Mouse (Mus musculus) hindbrain, embryonic 15.5 days (tissue): ENCODE results near the gene Rftn2. TPM values are rescaled to one million over a fixed set of nuclear protein-coding genes. Genes with fewer than 3 reads are reported as not detected.
A peak's percentile ranks its signal among the peaks of the same experiment; 100 is the strongest.

Experiments used
- ATAC-seq: fragments of 200-750 bp; cut with Nextera tagmentation; 2 replicates; pipeline ENCODE4 v1.8.0; 2017; ENCODE audit warnings: low read depth, moderate number of reproducible peaks, moderate TSS enrichment; ENCODE audit not compliant: low FRiP score
- H3K27ac ChIP-seq: fragments of 300-500 bp; sonication (generic); replicated peaks from 2 replicates; pipeline ENCODE4 v1.5.1; 2015; ENCODE audit warnings: mild to moderate bottlenecking, inconsistent platforms
- H3K27me3 ChIP-seq: fragments of 300-500 bp; sonication (generic); 2 replicates; pipeline ENCODE4 v1.6.1; 2015; ENCODE audit warnings: control low read depth, inconsistent platforms
- H3K36me3 ChIP-seq: fragments of 300-500 bp; sonication (generic); 2 replicates; pipeline ENCODE4 v1.6.1; 2015; ENCODE audit warnings: control low read depth, inconsistent platforms
- H3K4me1 ChIP-seq: fragments of 300-500 bp; sonication (generic); replicated peaks from 2 replicates; pipeline ENCODE4 v1.6.1; 2015; ENCODE audit warnings: control low read depth, inconsistent platforms
- H3K4me2 ChIP-seq: fragments of 300-500 bp; sonication (generic); 2 replicates; pipeline ENCODE4 v1.6.1; 2015; ENCODE audit warnings: moderate library complexity, mild to moderate bottlenecking, inconsistent platforms
- H3K4me3 ChIP-seq: fragments of 300-500 bp; sonication (generic); 2 replicates; pipeline ENCODE4 v1.5.1; 2015; ENCODE audit warnings: mild to moderate bottlenecking, inconsistent platforms
- H3K9ac ChIP-seq: fragments of 300-500 bp; sonication (generic); 2 replicates; pipeline ENCODE4 v1.6.1; 2015; ENCODE audit warnings: inconsistent platforms
- H3K9me3 ChIP-seq: fragments of 300-500 bp; sonication (generic); 2 replicates; pipeline ENCODE4 v1.6.1; 2016; ENCODE audit warnings: control low read depth, inconsistent platforms
- WGBS: fragments of 180-500 bp; shearing (Covaris S2); methylation state at CpG from one replicate; pipeline ENCODE4 v1.1.7; 2015; 5-methylcytosine and 5-hydroxymethylcytosine counted together
- polyA plus RNA-seq: library from polyadenylated mRNA; unstranded; fragments of >200 nt; fragmentation: Nextera tagmentation; extraction: Ambion mirVana; gene quantifications from 2 replicates; pipeline ENCODE4 v1.2.1, GENCODE M21; 2015

The Rftn2 gene
- polyA plus RNA-seq: 11.0 and 11.8 TPM in 2 replicates

DNA sequence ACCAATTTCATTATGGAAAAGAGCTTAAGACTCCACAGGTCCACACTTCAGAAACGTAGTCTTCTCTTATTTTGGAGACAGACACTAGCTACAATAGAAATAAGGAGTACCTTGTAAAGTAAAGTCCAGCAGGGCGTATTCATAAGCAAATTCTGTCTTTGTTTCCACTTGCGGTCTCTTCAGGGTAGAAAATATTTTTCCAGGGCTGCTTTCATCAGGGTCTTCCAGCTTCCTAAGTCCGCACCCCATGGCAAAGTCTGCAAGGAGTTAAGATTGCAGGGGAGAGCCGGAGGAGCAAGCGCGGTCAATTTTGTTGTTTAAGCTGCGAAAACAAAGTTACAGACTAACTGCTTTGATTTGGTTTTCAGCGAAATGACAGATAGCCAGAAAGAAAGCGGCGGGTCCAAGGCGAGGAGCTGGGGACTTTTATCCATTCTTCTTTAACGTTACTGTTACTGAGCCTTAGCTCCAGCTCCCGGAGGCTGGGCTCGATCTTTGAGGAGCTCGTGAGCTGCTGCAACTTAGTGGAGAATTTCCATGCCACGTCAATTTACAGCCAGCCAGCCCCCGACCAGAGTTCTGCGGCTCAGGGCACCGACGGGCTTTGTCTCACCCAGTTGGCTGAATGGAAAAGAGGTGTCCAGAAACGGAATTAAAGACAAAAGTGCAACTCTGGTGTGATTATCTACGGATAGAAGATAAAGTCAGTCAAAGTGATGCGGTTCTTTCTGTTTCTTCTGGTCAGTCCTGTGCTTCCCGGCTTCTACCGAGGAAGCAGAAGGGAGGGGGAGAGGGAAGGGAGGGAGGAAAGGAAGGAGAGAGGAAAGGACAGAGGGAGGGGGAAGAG, at the start of gene Rftn2:
Gene Rftn2 (minus strand): TSS at position 772 of the 847 bp plus-strand sequence.
- Histone ChIP-seq H3K36me3 (no peaks in the 10 kb centered on the region), H3K4me3 (peak within 1 kb of the TSS; percentile 40), H3K9ac (peak within 1 kb of the TSS; percentile 38), H3K9me3 (no peaks in the 10 kb centered on the region), H3K27me3 (no peaks in the 10 kb centered on the region), H3K4me2 (peak within 1 kb of the TSS; percentile 64), H3K27ac (peak within 1 kb of the TSS; percentile 61), H3K4me1 (peaks cover 11% of the 10 kb centered on the region)
- ATAC-seq: no peak
- 1% methylated on average over 26 of the region's 26 CpGs for WGBS

DNA sequence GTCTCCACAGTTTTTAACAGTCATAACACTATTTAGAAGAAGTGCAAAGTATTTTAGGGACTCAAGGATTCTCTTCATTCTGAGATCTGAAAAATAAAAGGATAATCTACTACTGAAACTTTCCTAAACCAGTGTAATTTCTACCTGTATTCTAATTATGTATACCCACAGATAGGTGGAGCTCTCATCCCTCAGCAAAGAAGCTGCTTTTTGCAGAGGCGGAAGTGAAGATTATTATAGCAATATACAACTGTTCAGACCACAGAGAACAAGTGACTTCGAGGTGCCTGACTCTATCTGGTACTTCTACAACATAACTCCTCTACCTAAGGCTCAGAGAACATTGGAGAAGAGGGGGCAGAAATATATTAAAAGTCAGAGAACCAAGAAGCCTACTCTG, 38.9 kb upstream of the Rftn2 start:
- 69% methylated on average over 2 of the region's 2 CpGs for WGBS
- Histone ChIP-seq H3K4me2 (no peak overlapping the region), H3K27ac (no peak overlapping the region), H3K9me3 (no peaks in the 10 kb centered on the region), H3K9ac (no peak overlapping the region), H3K4me1 (no peaks in the 10 kb centered on the region), H3K36me3 (no peaks in the 10 kb centered on the region), H3K4me3 (no peak overlapping the region), H3K27me3 (no peaks in the 10 kb centered on the region)
- no peak for ATAC-seq

DNA sequence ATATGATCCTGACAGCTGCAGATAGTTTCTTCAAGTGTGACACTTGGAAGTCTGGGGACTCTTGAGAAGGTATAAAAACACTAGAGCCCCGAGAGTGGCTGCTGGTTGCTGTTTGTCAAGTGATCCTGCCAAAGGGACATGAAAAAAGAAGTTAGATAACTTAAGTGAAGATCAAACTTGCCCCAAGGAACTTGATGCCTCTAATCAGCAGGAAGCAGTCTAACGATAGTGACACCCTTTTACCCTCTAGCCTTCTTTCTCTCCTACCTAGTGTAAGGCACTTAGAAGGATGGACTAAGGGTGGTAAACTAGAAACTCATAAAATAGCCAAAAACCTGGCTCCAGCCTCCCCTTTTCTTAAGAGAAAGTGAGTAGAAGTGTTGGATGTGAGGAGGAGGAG, 37.8 kb upstream of the Rftn2 start:
- Histone ChIP-seq H3K9ac (no peak overlapping the region), H3K27ac (no peak overlapping the region), H3K4me2 (no peak overlapping the region), H3K4me1 (no peaks in the 10 kb centered on the region), H3K36me3 (no peaks in the 10 kb centered on the region), H3K9me3 (no peaks in the 10 kb centered on the region), H3K4me3 (no peak overlapping the region), H3K27me3 (no peaks in the 10 kb centered on the region)
- ATAC-seq: no peak
- 75% methylated on average over 2 of the region's 2 CpGs for WGBS

DNA sequence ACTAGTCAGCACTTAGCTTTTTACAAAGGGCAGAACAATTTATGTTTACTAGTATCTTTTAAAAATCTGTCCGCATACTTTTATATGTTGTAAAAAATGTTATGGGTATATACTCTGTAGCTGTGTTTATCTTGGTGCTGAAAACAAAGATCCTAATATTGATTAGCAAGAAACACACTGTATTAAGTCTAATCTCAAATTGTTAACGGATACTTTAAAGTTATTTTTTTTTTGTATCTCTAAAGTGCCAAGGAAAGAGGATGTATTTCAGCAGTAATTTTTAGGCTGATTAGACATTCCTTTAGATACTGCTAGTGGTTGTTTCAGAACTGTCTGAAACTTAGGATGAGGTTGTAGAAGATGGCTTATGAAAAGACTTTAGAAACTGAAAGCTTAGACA, 19.8 kb upstream of the Rftn2 start:
- H3K27me3 ChIP-seq: no peaks in the 10 kb centered on the region
- WGBS: 93% methylated on average over 2 of the region's 2 CpGs

DNA sequence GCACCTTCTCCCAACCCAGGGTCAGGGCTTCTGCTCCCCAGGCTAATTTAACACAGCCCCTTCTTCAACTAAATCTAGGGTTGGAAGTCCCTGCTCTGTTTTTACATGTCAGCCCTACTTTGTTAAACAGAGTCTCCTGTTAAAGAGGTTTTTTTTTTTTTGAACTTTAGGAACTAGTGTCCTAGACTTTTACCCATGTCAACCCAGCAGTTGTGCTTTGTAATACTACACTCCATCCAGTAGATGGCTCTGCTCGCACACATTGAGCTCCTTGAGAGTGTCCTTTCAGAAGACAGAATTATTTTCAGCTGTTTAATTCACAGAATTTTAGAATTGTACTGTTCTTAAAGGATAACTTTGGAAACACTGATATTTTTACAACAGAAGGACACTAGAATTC, 12.7 kb upstream of the Rftn2 start:
- Histone ChIP-seq H3K9me3 (no peaks in the 10 kb centered on the region), H3K27ac (no peak overlapping the region), H3K9ac (peak overlapping the region; percentile 78; the same call in 1 of the 2 replicates), H3K36me3 (0 out of 2 replicates have a peak, but pooled peaks cover 3% of the 10 kb centered on the region), H3K4me3 (peak overlapping the region; percentile 82), H3K4me2 (peak overlapping the region; percentile 92), H3K27me3 (no peaks in the 10 kb centered on the region), H3K4me1 (peaks cover 45% of the 10 kb centered on the region)
- ATAC-seq: no peak
- whole genome bisulfite sequencing: 7% methylated on average over 1 of the region's 1 CpGs

More for the DNA sequence above, 19.8 kb upstream of the Rftn2 start:
- Histone ChIP-seq H3K4me2 (no peak overlapping the region), H3K9ac (no peak overlapping the region), H3K27ac (no peak overlapping the region), H3K4me3 (no peak overlapping the region), H3K9me3 (no peaks in the 10 kb centered on the region), H3K36me3 (0 out of 2 replicates have a peak, but pooled peaks cover 3% of the 10 kb centered on the region), H3K4me1 (peaks cover 12% of the 10 kb centered on the region)
- no peak for ATAC-seq

DNA sequence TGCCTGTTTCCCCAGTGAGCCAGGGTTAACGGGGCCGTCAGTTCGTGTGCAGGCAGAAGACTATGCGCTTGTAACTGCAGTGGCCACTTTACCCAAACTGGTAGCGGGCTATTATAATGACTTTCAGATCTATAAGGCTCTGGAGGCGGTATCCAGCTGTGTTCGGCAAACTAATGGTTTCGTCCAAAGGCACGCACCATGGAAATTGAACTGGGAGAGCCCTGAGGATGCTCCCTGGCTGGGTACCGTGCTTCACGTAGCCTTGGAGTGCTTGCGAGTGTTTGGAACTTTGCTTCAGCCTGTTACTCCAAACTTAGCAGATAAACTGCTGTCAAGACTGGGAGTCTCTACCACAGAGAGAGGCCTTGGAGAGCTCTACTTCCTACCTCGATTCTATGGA, 11.9 kb upstream of the Rftn2 start:
- 0 out of 2 replicates have a peak, but pooled peaks cover 3% of the 10 kb centered on the region for H3K36me3 ChIP-seq
- no peaks in the 10 kb centered on the region for H3K9me3 ChIP-seq
- peak overlapping the region; percentile 78 for H3K9ac ChIP-seq
- WGBS: 17% methylated on average over 13 of the region's 13 CpGs
- H3K4me1 ChIP-seq: peaks cover 45% of the 10 kb centered on the region
- ATAC-seq: no peak
- no peak overlapping the region for H3K27ac ChIP-seq
- H3K4me2 ChIP-seq: peak overlapping the region; percentile 92
- H3K27me3 ChIP-seq: no peaks in the 10 kb centered on the region
- H3K4me3 ChIP-seq: peak overlapping the region; percentile 82

DNA sequence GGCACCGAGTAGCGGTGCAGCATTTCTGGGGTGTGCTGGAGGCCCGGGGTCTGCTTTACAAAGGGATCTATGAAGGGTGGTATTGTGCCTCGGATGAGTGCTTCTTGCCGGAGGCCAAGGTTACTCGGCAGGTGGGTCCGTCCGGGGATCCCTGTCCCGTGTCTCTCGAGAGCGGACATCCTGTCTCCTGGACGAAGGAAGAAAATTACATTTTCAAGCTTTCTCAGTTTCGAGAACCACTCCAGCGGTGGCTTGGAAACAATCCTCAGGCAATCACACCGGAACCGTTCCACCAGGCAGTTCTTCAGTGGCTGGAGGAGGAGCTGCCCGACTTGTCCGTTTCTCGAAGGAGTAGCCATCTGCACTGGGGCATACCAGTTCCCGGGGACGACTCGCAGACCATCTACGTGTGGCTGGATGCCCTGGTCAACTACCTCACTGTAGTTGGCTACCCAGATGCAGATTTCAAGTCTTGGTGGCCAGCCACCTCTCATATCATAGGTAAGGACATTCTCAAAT, 11.1 kb upstream of the Rftn2 start:
- under 1% methylated on average over 23 of the region's 23 CpGs for WGBS
- no peaks in the 10 kb centered on the region for H3K9me3 ChIP-seq
- H3K27me3 ChIP-seq: no peaks in the 10 kb centered on the region
- peak overlapping the region; percentile 92 for H3K4me2 ChIP-seq
- peak overlapping the region; percentile 87 for H3K27ac ChIP-seq
- peak overlapping the region; percentile 82 for H3K4me3 ChIP-seq
- no peaks in the 10 kb centered on the region for H3K36me3 ChIP-seq
- peak; percentile 2 for ATAC-seq
- H3K4me1 ChIP-seq: peaks cover 45% of the 10 kb centered on the region
- H3K9ac ChIP-seq: peak overlapping the region; percentile 78

DNA sequence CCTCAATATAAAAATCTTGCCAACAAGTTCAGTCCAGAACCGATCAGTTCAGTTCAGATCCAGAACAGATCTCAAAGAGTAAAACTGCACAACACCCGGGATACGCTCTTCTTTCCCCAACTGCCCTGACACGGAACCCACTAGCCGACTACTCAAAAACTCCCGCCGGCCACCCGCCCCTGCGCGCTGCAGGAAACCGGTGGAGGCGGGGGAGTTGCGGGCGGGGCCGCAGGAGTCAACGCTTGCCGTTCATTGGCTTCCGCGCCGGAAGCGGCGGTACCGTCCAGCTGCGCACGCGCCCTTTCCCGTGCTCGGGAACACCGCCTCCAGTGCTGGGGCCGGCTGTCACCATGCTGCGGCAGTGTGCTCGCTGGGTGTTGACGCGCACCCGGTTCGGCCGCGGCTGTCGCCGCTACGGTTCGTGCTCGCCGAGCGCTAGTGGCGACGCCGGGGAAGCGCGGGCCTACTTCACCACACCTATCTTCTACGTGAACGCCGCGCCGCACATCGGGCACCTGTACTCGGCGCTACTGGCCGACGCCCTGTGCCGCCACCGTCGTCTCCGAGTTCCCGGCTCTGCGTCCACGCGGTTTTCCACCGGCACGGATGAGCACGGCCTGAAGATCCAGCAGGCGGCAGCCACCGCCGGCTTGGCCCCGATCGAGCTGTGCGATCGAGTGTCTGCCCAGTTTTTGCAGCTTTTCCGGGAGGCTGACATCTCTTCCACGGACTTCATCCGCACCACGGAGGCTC, 10.5 kb upstream of the Rftn2 start, which contains the start of gene Mars2:
Gene Mars2 (plus strand): TSS at position 288 of the 753 bp plus-strand sequence.
- Histone ChIP-seq H3K4me1 (peaks cover 40% of the 10 kb centered on the region), H3K36me3 (no peaks in the 10 kb centered on the region), H3K4me2 (peak within 1 kb of the TSS; percentile 92), H3K9ac (peak within 1 kb of the TSS; percentile 78), H3K9me3 (no peaks in the 10 kb centered on the region), H3K27me3 (no peaks in the 10 kb centered on the region), H3K4me3 (peak within 1 kb of the TSS; percentile 82), H3K27ac (peak within 1 kb of the TSS; percentile 87)
- WGBS: under 1% methylated on average over 81 of the region's 82 CpGs
- peak; percentile 99 for ATAC-seq

DNA sequence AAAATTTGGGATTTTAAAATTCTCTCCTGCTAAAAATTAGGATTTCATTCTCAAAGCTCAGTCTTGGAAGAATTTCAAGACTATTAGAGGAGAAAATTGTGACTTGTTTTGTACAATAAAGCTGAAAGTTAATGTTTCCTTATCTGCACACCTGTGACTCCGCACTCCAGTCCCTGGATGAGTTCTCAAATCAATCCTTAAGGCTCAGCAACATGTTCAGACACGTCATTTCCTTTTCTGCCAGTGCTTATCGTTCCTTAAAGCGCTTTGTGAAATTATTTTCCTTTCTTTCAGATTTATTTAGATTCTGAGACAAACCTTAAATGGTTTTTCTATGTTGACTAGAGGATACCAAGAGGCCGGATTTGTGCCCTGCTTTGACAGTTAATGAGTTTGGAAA, 9.9 kb upstream of the Rftn2 start:
- WGBS: 36% methylated on average over 5 of the region's 5 CpGs
- Histone ChIP-seq H3K4me1 (peaks cover 34% of the 10 kb centered on the region), H3K27me3 (no peaks in the 10 kb centered on the region), H3K27ac (no peak overlapping the region), H3K9me3 (no peaks in the 10 kb centered on the region), H3K9ac (no peak overlapping the region), H3K36me3 (no peaks in the 10 kb centered on the region), H3K4me2 (peak overlapping the region; percentile 92), H3K4me3 (peak overlapping the region; percentile 82)
- no peak for ATAC-seq

DNA sequence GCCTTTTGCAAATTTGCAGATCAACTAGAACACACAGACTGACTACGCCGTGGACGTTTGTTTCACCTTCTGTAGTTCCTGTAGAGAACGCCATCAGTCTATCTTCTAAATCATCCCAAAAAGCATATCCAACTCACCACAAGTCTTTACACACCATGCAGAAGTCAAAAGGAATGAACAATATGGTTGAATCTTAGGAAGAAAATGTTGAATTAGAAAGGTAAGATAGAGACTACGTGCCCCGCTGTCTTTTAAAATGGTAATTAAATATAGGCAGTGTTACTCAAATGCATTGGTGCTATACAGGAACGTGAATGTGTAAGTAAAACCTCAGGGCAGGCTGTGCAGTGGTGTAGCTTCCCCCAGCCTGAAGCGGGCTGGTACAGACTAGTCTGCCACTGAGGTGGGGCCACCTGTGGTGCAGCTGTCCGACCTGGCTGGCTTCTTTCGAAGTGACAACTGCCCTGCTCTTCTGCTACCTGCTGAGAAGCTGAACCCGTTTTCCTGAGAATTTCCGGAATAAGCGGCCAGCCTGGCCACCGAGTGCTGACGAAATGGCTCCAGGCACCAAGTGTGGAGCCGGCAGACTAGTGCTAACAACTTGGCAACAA, 8.4 kb upstream of the Rftn2 start:
- no peak for ATAC-seq
- no peak overlapping the region for H3K27ac ChIP-seq
- no peaks in the 10 kb centered on the region for H3K36me3 ChIP-seq
- no peaks in the 10 kb centered on the region for H3K27me3 ChIP-seq
- 57% methylated on average over 16 of the region's 16 CpGs for WGBS
- no peak overlapping the region for H3K9ac ChIP-seq
- H3K4me3 ChIP-seq: no peak overlapping the region
- H3K4me2 ChIP-seq: no peak overlapping the region
- H3K9me3 ChIP-seq: no peaks in the 10 kb centered on the region
- peaks cover 20% of the 10 kb centered on the region for H3K4me1 ChIP-seq

DNA sequence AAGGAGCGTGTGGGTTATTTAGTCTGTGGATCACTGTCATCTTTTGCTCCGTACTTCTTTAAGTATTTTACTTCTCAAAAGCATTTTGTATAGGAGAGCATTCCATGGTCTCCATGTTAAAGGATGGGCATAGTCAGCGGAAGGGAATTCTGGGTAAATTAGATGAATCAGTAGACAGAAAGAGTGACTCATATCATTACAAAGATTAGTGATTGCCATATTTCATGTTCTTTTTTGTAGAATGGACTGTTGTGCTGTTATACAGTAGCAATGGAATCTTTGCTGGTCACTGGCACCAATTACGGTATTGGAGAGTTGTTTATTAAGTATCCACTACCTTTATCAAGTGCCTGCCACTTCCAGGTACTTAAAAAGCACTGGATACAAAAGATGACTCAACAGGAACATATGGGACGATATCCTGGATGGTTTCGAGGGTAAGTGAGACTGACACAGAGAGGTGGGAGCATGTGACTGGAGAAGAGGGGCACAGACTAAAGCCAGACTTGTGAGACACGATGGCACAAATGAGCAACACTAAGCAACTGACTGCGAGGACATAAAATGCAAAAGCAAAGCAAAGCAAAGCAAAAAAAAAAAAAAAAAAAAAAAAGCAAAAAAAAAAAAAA, 1.8 kb upstream of the Rftn2 start:
- Histone ChIP-seq H3K27ac (no peak overlapping the region), H3K27me3 (no peaks in the 10 kb centered on the region), H3K4me3 (no peak overlapping the region), H3K9me3 (no peaks in the 10 kb centered on the region), H3K4me2 (no peak overlapping the region), H3K4me1 (peaks cover 7% of the 10 kb centered on the region), H3K36me3 (no peaks in the 10 kb centered on the region), H3K9ac (no peak overlapping the region)
- no peak for ATAC-seq
- WGBS: 87% methylated on average over 8 of the region's 8 CpGs
